Comparison of ENCODE assay signal across 9 mouse cellular contexts in genomic region chr5:38366650-38367470, GRCm38 (mm10). TPM values are rescaled to one million over a fixed set of nuclear protein-coding genes. Genes with fewer than 3 reads are reported as not detected.
DNase-seq lines count a peak whose midpoint lies in the region; ATAC-seq and TF ChIP-seq lines count a peak whose summit lies in the region.
"Had no signal": no experiment of that assay in that cellular context is flagged by ENCODE, and none has a peak within 500 bp of the region (broad histone marks: within the 10 kb centered on the region; RNA-seq: fewer than 3 reads in every experiment).

No protein-coding gene starts in this region.

- no peak overlapping the region for H3K9ac ChIP-seq in ES-E14 (ENCODE audit: insufficient read depth, low read depth, low read length, poor library complexity, severe bottlenecking)
- peak overlapping the region; percentile 14; the same call in 1 of the 2 replicates for H3K9ac ChIP-seq in hindbrain, embryonic 16.5 days (ENCODE audit: low read depth, low read length)
- peak overlapping the region; percentile 4; the same call in 1 of the 2 replicates for H3K9ac ChIP-seq in liver, embryonic 11.5 days (ENCODE audit: low read depth, low read length)
- H3K9ac ChIP-seq in midbrain, embryonic 15.5 days: no peak overlapping the region

- ATAC-seq in hindbrain, embryonic 16.5 days: peak; percentile 75
- ATAC-seq in liver, embryonic 11.5 days (replicated peaks; ENCODE audit: low FRiP score): peak; percentile 68
- peak; percentile 66 for ATAC-seq in midbrain, embryonic 15.5 days (replicated peaks)

- peak overlapping the region in 1 of 2 experiments; percentile 33; a peak in 1 of 4 replicates for H3K4me3 ChIP-seq in ES-E14 (ENCODE audit: insufficient read depth in 1 of 2, low read depth in 1 of 2, low read length in 2 of 2, poor library complexity in 1 of 2, severe bottlenecking in 1 of 2)
- peak overlapping the region; percentile 25 for H3K4me3 ChIP-seq in hindbrain, embryonic 16.5 days (ENCODE audit: low read length)
- H3K4me3 ChIP-seq in liver, embryonic 11.5 days (ENCODE audit: low read depth, low read length): peak overlapping the region; percentile 30
- H3K4me3 ChIP-seq in midbrain, embryonic 15.5 days: peak overlapping the region; percentile 7

- H3K27ac ChIP-seq in ES-E14 (ENCODE audit: insufficient read depth, low read depth, low read length, poor library complexity, severe bottlenecking): no peak overlapping the region; the same call in 1 of the 2 replicates
- no peak overlapping the region for H3K27ac ChIP-seq in hindbrain, embryonic 16.5 days (ENCODE audit: low read depth, low read length)
- H3K27ac ChIP-seq in liver, embryonic 11.5 days (ENCODE audit: low read depth, low read length): no peak overlapping the region
- H3K27ac ChIP-seq in midbrain, embryonic 15.5 days: no peak overlapping the region
- H3K27ac ChIP-seq: macrophage had no signal

- no peaks in the 10 kb centered on the region for H3K36me3 ChIP-seq in ES-E14 (ENCODE audit: control insufficient read depth, insufficient read depth, low read length, poor library complexity, severe bottlenecking)
- H3K36me3 ChIP-seq in hindbrain, embryonic 16.5 days (ENCODE audit: control insufficient read depth, insufficient read depth, low read length): no peaks in the 10 kb centered on the region
- no peaks in the 10 kb centered on the region for H3K36me3 ChIP-seq in liver, embryonic 11.5 days (ENCODE audit: control insufficient read depth, insufficient read depth, low read length)
- H3K36me3 ChIP-seq in midbrain, embryonic 15.5 days (replicated peaks): no peaks in the 10 kb centered on the region

- peaks cover 0 to 11% of the 10 kb centered on the region in 2 experiments; a peak in 3 of 4 replicates for H3K4me1 ChIP-seq in ES-E14 (ENCODE audit: control insufficient read depth in 2 of 2, insufficient read depth in 2 of 2, low read length in 2 of 2, poor library complexity in 1 of 2)
- peaks cover 10% of the 10 kb centered on the region for H3K4me1 ChIP-seq in hindbrain, embryonic 16.5 days (ENCODE audit: control insufficient read depth, insufficient read depth, low read depth, low read length)
- peaks cover 7% of the 10 kb centered on the region; the same call in 1 of the 2 replicates for H3K4me1 ChIP-seq in liver, embryonic 11.5 days (replicated peaks; ENCODE audit: control insufficient read depth, insufficient read depth, low read length)
- H3K4me1 ChIP-seq in midbrain, embryonic 15.5 days: peaks cover 10% of the 10 kb centered on the region

- 12% methylated on average over 18 of the region's 18 CpGs for WGBS in hindbrain, embryonic 16.5 days
- WGBS in liver, embryonic 11.5 days: 12% methylated on average over 18 of the region's 18 CpGs
- 11% methylated on average over 18 of the region's 18 CpGs for WGBS in midbrain, embryonic 15.5 days

- H3K4me2 ChIP-seq in hindbrain, embryonic 16.5 days (ENCODE audit: low read length): peak overlapping the region; percentile 45
- H3K4me2 ChIP-seq in liver, embryonic 11.5 days: peak overlapping the region; percentile 70
- peak overlapping the region; percentile 49 for H3K4me2 ChIP-seq in midbrain, embryonic 15.5 days

- no peaks in the 10 kb centered on the region for H3K9me3 ChIP-seq in ES-E14 (ENCODE audit: control insufficient read depth, insufficient read depth, low read depth, low read length)
- H3K9me3 ChIP-seq in hindbrain, embryonic 16.5 days (ENCODE audit: control insufficient read depth, low read length): no peaks in the 10 kb centered on the region
- H3K9me3 ChIP-seq in liver, embryonic 11.5 days (ENCODE audit: control insufficient read depth, low read length): no peaks in the 10 kb centered on the region
- no peaks in the 10 kb centered on the region for H3K9me3 ChIP-seq in midbrain, embryonic 15.5 days

- H3K27me3 ChIP-seq in hindbrain, embryonic 16.5 days (replicated peaks; ENCODE audit: control insufficient read depth, insufficient read depth, low read length): no peaks in the 10 kb centered on the region
- no peaks in the 10 kb centered on the region for H3K27me3 ChIP-seq in liver, embryonic 11.5 days (replicated peaks; ENCODE audit: control insufficient read depth, insufficient read depth, low read length)
- H3K27me3 ChIP-seq in midbrain, embryonic 15.5 days (replicated peaks): no peaks in the 10 kb centered on the region

- in situ Hi-C loops in ES-E14 (cut with MboI; ENCODE audit: low sequenced_read_pairs in 2 of 2, unreplicated experiment in 2 of 2): no loop called here

- DNase-seq in ES-E14 (ENCODE audit: low read depth, low spot score): peak; percentile 26
- DNase-seq in brain, adult 2 months (ENCODE audit: low read depth, low spot score): peak; percentile 58
- peak; percentile 12 for DNase-seq in gastrocnemius, postnatal 25 days
- DNase-seq in liver, embryonic 11.5 days (ENCODE audit: low spot score): peak; percentile 49
- peak; percentile 13 to 14 for DNase-seq in thymus, postnatal 36 days
- no peak for DNase-seq in cerebellum, adult 18-20 months

TF ChIP-seq in ES-E14, 5 proteins besides CTCF, POLR2A, EP300 and RAD21:
- no peak for TF ChIP-seq HCFC1 (IDR thresholded peaks at IDR 0.05; ENCODE audit: borderline replicate concordance, insufficient read depth, low read length)
- no peak for TF ChIP-seq MAFK (IDR thresholded peaks at IDR 0.05; ENCODE audit: insufficient read depth, low read depth, low read length)
- no peak for TF ChIP-seq ZNF384 (IDR thresholded peaks at IDR 0.05; ENCODE audit: low read depth, low read length)
- no peak for TF ChIP-seq CHD2 (IDR thresholded peaks at IDR 0.05; ENCODE audit: low read depth, low read length)
- TF ChIP-seq ZC3H11A (IDR thresholded peaks at IDR 0.05; ENCODE audit: borderline replicate concordance, low read depth, low read length): no peak

RNA-seq across cellular contexts. Expression of gene Drd5, which starts 47.7 kb away (rescaled TPM):
- total RNA-seq in ES-E14 (2012; rRNA removed): not detected in 2 replicates
- not detected for total RNA-seq in gastrocnemius, postnatal 25 days (2021)
- 1.1 TPM in 2 replicates for polyA plus RNA-seq in hindbrain, embryonic 16.5 days (2015; fragmentation: Nextera tagmentation; extraction: Ambion mirVana)
- not detected in 2 replicates for polyA plus RNA-seq in liver, embryonic 11.5 days (2014; fragmentation: Nextera tagmentation; extraction: Ambion mirVana)
- polyA plus RNA-seq in midbrain, embryonic 15.5 days (2015; fragmentation: Nextera tagmentation; extraction: Ambion mirVana): 0.66 and 0.76 TPM in 2 replicates
- polyA plus RNA-seq: macrophage had no signal

Comparison
In these comparisons a context has a peak if more than half of its experiments do, and no peak if none do; other contexts are left out.
1. DNase-seq: peak in ES-E14 (single experiment), brain, adult 2 months (single experiment), gastrocnemius, postnatal 25 days (single experiment), liver, embryonic 11.5 days (single experiment) and thymus, postnatal 36 days (2 of 2); none in cerebellum, adult 18-20 months (0 of 2).
2. H3K9ac ChIP-seq: peak in hindbrain, embryonic 16.5 days (single experiment) and liver, embryonic 11.5 days (single experiment); none in ES-E14 (single experiment) and midbrain, embryonic 15.5 days (single experiment).
3. Peak in every context shown above with its lines, with median percentiles within 50 percentile points of each other: ATAC-seq and H3K4me2 ChIP-seq.